Mouse (Mus musculus) testis, adult 2 months (tissue): ENCODE results near the gene Akip1.

ENCODE experiments used
- CTCF ChIP-seq: fragments of 200-500 bp; IDR thresholded peaks from 2 replicates; pipeline ENCODE4 v1.5.1; 2012; ENCODE audit warnings: low read depth, mild to moderate bottlenecking, inconsistent platforms, low read length, moderate library complexity; ENCODE audit not compliant: control insufficient read depth, insufficient read depth, insufficient replicate concordance
- POLR2A ChIP-seq: fragments of 200-500 bp; IDR thresholded peaks from 2 replicates; pipeline ENCODE4 v1.6.1; 2012; ENCODE audit warnings: low read depth, mild to moderate bottlenecking, inconsistent platforms, low read length, moderate library complexity; ENCODE audit not compliant: control insufficient read depth

- TF ChIP-seq CTCF: no peak
- no peak; the same call in 1 of the 2 replicates for TF ChIP-seq POLR2A
Measured at GRCm38 (mm10) chr7:109704016-109704377, 507 bp downstream of the Akip1 start.
